Mouse (Mus musculus): ENCODE measurements around the gene Bcat2. TPM values are rescaled to one million over a fixed set of nuclear protein-coding genes. Genes with fewer than 3 reads are reported as not detected.
A peak's percentile ranks its signal among the peaks of the same experiment; 100 is the strongest.

Bcat2 gene
- polyA plus RNA-seq, 1 experiment from 2014 or later, result 29.4 TPM

GRCm38 (mm10) chr7:45626571-45627076, 56.7 kb downstream of the Bcat2 start:
- no peak overlapping the region for H3K4me3 ChIP-seq (ENCODE audit: low read depth, low read length)
- ATAC-seq, result peak; percentile 11; the same call in 1 of the 2 replicates
- H3K9ac ChIP-seq (replicated peaks; ENCODE audit: low read depth), result no peak overlapping the region

DNA sequence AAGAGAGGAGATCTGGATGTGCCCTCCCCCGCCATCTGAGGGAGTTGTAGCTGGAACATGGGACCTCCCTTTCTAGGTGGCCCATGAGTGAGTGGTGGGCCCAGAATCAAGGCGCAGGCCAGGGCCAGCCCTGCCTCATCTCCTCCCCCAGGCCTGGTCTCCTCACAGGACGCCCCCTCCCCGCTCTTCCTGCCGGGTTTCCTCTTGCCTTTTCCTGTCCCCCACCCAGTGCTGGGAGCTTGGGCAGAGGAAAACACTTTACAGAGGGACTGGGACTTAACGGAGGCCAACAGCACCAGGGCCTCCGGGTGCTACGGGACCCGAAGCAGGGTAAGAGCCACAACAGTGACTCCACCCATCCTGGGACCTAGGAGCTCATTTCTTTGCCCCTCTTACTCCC, 57.3 kb downstream of the Bcat2 start, which contains the start of gene Rasip1:
Gene Rasip1, plus strand, starts transcription at position 228 of the 400 bp plus-strand sequence.
- peak; percentile 83 for DNase-seq (ENCODE audit: low spot score)
- H3K4me2 ChIP-seq (replicated peaks; ENCODE audit: low read depth, low read length), result peak within 1 kb of the TSS; percentile 89
- peak; percentile 74 for ATAC-seq
- H3K36me3 ChIP-seq (ENCODE audit: insufficient read depth, low read length), result no peaks in the 10 kb centered on the region
- H3K27ac ChIP-seq (ENCODE audit: low read length), result peak within 1 kb of the TSS; percentile 90
- H3K27me3 ChIP-seq (replicated peaks; ENCODE audit: insufficient read depth, low read length), result no peaks in the 10 kb centered on the region
- H3K4me3 ChIP-seq (ENCODE audit: low read depth, low read length), result peak within 1 kb of the TSS; percentile 58
- TF ChIP-seq EP300 (IDR thresholded peaks at IDR 0.05) (peak; percentile 59), CTCF (IDR thresholded peaks at IDR 0.05) (no peak)
- peaks cover 3% of the 10 kb centered on the region; the same call in 1 of the 2 replicates for H3K4me1 ChIP-seq (ENCODE audit: insufficient read depth, low read depth, low read length)
- peak within 1 kb of the TSS; percentile 66 for H3K9ac ChIP-seq (replicated peaks; ENCODE audit: low read depth)
- H3K9me3 ChIP-seq (ENCODE audit: low read length), result no peaks in the 10 kb centered on the region
- 64% methylated on average over 9 of the region's 9 CpGs for WGBS

More at GRCm38 (mm10) chr7:45626571-45627076, 56.7 kb downstream of the Bcat2 start:
- TF ChIP-seq CTCF (IDR thresholded peaks at IDR 0.05), result no peak
- TF ChIP-seq EP300 (IDR thresholded peaks at IDR 0.05), result no peak
- no peak for DNase-seq (ENCODE audit: low spot score)
- no peak overlapping the region; the same call in 1 of the 2 replicates for H3K4me2 ChIP-seq (replicated peaks; ENCODE audit: low read depth, low read length)
- WGBS, result 67% methylated on average over 7 of the region's 7 CpGs
- no peaks in the 10 kb centered on the region for H3K36me3 ChIP-seq (ENCODE audit: insufficient read depth, low read length)
- H3K27ac ChIP-seq (ENCODE audit: low read length), result peak overlapping the region; percentile 90
- no peaks in the 10 kb centered on the region for H3K9me3 ChIP-seq (ENCODE audit: low read length)
- H3K4me1 ChIP-seq (ENCODE audit: insufficient read depth, low read depth, low read length), result no peaks in the 10 kb centered on the region
- no peaks in the 10 kb centered on the region for H3K27me3 ChIP-seq (replicated peaks; ENCODE audit: insufficient read depth, low read length)

DNA sequence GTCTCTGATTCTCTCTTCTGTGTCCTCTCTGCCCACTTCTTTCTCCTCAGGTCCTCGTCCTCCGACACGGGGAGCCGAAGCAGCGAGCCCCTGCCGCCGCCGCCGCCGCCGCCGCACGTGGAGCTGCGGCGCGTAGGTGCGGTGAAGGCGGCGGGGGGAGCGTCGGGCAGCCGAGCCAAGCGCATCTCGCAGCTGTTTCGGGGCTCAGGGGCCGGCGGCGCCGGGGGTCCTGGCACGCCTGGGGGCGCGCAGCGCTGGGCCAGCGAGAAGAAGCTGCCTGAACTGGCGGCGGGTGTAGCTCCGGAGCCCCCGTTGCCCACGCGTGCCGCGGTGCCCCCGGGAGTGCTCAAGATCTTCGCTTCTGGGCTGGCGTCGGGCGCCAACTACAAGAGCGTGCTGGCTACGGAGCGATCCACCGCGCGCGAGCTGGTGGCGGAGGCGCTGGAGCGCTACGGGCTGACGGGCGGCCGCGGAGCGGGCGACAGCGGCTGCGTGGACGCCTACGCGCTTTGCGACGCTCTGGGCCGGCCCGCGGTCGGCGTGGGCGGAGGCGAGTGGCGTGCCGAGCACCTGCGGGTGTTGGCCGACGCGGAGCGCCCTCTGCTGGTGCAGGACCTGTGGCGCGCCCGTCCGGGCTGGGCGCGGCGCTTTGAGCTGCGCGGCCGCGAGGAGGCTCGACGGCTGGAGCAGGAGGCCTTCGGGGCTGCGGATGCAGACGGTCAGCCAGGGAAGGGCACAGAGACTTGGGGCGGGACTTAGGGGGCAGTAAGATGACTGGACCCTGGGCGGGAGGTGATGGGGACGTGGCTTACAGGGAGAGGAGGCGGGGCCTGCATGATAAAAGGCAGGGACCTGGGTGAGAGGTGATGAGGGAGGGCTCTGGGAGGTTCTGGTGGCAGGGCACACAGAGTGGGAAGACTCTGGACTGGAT, 58.7 kb downstream of the Bcat2 start:
- Histone ChIP-seq H3K4me2 (replicated peaks; ENCODE audit: low read depth, low read length) (peak overlapping the region; percentile 89), H3K36me3 (ENCODE audit: insufficient read depth, low read length) (0 out of 2 replicates have a peak, but pooled peaks cover 4% of the 10 kb centered on the region), H3K4me3 (ENCODE audit: low read depth, low read length) (peak overlapping the region; percentile 58), H3K9ac (replicated peaks; ENCODE audit: low read depth) (peak overlapping the region; percentile 66), H3K27me3 (replicated peaks; ENCODE audit: insufficient read depth, low read length) (no peaks in the 10 kb centered on the region), H3K9me3 (ENCODE audit: low read length) (no peaks in the 10 kb centered on the region), H3K27ac (ENCODE audit: low read length) (peak overlapping the region; percentile 90), H3K4me1 (ENCODE audit: insufficient read depth, low read depth, low read length) (peaks cover 8% of the 10 kb centered on the region; the same call in 1 of the 2 replicates)
- peak; percentile 85 for ATAC-seq
- no peak for TF ChIP-seq EP300 (IDR thresholded peaks at IDR 0.05)
- peak; percentile 88 for TF ChIP-seq CTCF (IDR thresholded peaks at IDR 0.05)
- WGBS, result 2% methylated on average over 87 of the region's 105 CpGs
- peak; percentile 94 for DNase-seq (ENCODE audit: low spot score)

DNA sequence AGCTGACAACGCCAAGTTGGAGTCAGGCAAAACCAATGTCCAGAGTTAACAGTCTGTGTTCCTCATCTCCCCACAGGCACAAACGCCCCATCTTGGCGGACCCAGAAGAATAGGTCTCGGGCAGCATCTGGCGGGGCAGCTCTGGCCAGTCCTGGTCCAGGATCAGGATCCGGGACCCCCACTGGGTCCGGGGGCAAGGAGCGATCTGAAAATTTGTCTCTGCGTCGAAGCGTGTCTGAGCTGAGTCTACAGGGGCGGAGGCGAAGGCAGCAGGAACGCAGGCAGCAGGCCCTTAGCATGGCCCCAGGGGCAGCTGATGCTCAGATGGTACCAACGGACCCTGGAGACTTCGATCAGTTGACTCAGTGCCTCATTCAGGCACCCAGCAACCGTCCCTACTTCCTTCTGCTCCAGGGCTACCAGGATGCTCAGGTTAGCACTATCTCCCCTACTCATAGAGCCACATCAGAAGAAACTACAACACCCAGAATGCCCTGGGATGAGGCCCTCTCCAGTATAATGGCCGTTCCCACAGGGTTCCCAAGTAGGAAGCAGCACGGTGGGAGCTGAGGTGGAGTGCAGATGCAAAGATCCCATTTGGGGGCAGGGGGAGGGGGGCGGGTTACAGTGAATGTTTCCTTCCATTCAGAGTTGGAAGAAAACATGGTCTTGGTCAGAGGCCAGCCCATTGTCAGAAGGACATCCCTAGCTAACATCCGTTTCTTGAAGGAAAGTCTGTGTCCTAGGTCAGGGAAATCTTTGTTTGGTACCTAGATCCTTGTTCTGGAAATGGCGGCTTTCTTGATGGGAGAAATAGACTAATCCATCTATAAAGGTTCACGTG, 60.3 kb downstream of the Bcat2 start:
- Histone ChIP-seq H3K9me3 (ENCODE audit: low read length) (no peaks in the 10 kb centered on the region), H3K27me3 (replicated peaks; ENCODE audit: insufficient read depth, low read length) (no peaks in the 10 kb centered on the region), H3K4me2 (replicated peaks; ENCODE audit: low read depth, low read length) (peak overlapping the region; percentile 89), H3K4me3 (ENCODE audit: low read depth, low read length) (no peak overlapping the region), H3K36me3 (ENCODE audit: insufficient read depth, low read length) (0 out of 2 replicates have a peak, but pooled peaks cover 5% of the 10 kb centered on the region), H3K9ac (replicated peaks; ENCODE audit: low read depth) (no peak overlapping the region), H3K27ac (ENCODE audit: low read length) (no peak overlapping the region), H3K4me1 (ENCODE audit: insufficient read depth, low read depth, low read length) (peaks cover 8% of the 10 kb centered on the region; the same call in 1 of the 2 replicates)
- peak; percentile 24; the same call in 1 of the 2 replicates for TF ChIP-seq EP300 (IDR thresholded peaks at IDR 0.05)
- TF ChIP-seq CTCF (IDR thresholded peaks at IDR 0.05), result no peak
- 0 out of 2 replicates have a peak, but pooled peaks have one; percentile 2 for ATAC-seq
- peak; percentile 42 for DNase-seq (ENCODE audit: low spot score)
- WGBS, result 71% methylated on average over 23 of the region's 23 CpGs

DNA sequence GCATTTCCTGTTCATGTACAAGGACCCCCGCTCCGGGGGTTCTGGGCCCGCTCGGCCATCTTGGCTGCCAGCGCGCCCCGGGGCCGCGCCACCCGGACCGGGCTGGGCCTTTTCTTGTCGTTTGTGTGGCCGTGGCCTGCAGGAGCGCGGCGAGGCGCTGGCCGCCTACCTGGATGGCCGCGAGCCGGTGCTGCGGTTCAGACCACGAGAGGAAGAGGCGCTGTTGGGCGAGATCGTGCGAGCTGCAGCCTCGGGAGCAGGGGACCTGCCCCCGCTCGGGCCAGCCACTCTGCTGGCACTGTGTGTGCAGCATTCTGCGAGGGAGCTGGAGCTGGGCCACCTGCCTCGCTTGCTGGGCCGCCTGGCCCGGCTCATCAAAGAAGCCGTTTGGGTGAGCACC, 62.5 kb downstream of the Bcat2 start:
- Histone ChIP-seq H3K9ac (replicated peaks; ENCODE audit: low read depth) (no peak overlapping the region), H3K27me3 (replicated peaks; ENCODE audit: insufficient read depth, low read length) (no peaks in the 10 kb centered on the region), H3K9me3 (ENCODE audit: low read length) (no peaks in the 10 kb centered on the region), H3K4me2 (replicated peaks; ENCODE audit: low read depth, low read length) (peak overlapping the region; percentile 34), H3K4me1 (ENCODE audit: insufficient read depth, low read depth, low read length) (peaks cover 14% of the 10 kb centered on the region; the same call in 1 of the 2 replicates), H3K27ac (ENCODE audit: low read length) (peak overlapping the region; percentile 20; the same call in 1 of the 2 replicates), H3K36me3 (ENCODE audit: insufficient read depth, low read length) (0 out of 2 replicates have a peak, but pooled peaks cover 5% of the 10 kb centered on the region), H3K4me3 (ENCODE audit: low read depth, low read length) (no peak overlapping the region)
- 27% methylated on average over 29 of the region's 35 CpGs for WGBS
- DNase-seq (ENCODE audit: low spot score) (peak; percentile 64), ATAC-seq (peak; percentile 20)
- peak; percentile 65 for TF ChIP-seq CTCF (IDR thresholded peaks at IDR 0.05)
- no peak for TF ChIP-seq EP300 (IDR thresholded peaks at IDR 0.05)
